Mouse (Mus musculus): Measurements from ENCODE around the gene Id1. TPM values are rescaled to one million over a fixed set of nuclear protein-coding genes. Genes with fewer than 3 reads are reported as not detected.

The Id1 gene
- polyA plus RNA-seq, 1 experiment = 633 TPM

DNA sequence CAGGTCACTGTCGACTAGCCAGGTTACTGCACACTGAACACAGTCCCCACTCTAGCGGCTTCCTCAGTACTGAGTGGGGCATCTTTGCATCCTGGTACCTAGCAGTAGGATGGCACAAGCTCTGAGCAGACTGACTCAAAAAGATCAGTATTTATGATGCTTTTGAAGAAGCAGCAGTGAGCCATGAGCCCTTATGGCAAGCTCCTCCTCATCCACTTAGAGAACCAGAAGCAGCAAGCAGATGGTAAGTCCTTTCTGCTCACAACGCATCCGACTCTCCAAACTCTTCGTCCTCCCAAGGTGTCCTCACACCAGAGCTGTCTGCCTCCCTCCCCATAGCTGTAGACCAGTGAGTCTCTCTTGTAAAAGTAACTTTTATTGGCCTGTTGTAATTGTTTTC, 47.2 kb downstream of the Id1 start:
- DNase-seq (ENCODE audit: low spot score) = no peak

DNA sequence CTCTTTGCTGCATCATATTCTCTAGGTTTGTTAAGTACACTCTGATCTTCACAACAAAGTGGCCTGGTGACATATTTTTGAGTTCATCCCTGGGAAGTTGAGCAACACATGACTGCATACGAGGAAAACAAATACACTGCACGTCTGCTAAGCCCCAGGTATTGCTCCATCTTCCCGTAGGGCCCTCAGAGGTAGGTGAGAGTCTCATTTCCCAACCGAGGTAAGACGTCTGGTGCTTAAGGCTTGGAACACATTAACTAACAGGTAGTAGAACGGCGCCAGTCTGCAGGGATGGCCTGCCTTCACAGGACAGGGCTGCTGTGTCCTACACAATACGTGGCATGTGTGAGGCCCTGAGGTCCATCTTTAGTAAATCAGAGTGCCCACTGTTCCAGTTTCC, 48.6 kb downstream of the Id1 start:
- no peak for DNase-seq (ENCODE audit: low spot score)

DNA sequence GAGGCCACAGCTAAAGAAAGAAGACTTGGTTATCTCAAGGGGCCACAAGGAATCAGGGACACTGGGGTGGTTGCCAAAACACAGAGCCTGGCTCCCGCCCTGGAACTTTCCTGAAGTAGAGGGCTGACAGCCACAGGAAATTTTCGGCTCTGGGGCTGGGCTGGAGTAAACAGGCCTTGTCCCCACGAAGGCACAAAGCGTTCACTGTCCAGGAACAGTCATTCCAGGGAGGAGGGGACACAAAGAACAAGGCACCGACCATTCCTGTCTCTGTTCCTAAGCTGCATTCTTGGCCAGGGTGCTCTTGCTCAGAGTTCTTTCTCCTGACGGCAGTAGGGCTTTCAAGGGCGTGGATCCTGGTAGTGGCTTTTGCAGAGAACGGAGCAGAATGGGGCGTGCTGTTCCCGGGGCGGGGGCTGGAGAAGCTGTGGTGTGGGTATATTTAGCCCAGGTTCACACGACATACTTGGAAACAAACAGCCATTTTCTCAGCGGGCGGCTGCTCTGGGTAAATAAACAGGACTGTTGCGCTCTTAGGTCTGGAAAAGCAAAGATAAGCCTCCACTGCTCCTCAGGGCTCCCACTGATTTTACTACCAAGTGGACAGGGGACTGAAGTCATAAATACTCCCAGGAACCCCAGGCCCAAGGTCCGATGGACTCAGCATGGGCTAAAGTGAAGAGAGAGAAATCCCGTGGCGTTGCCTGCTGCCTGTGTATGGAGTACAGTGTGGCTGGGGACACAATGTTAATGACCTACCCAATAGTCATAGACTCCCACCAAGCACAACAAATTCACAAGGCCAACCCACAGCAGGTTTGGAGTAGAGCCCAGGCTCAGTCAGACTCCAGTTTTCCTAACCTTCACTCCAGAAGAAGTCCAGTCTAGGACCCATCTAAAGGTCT, 49.6 kb downstream of the Id1 start:
- DNase-seq (ENCODE audit: low spot score) = no peak

Other genes with a start within 250 kb of the Id1 start
- not detected in 2 replicates for gene Defb22, start 246.1 kb upstream of the Id1 start, polyA plus RNA-seq (2012; rRNA removed)
- not detected in 2 replicates for gene Defb26, start 224.6 kb upstream of the Id1 start, polyA plus RNA-seq (2012; rRNA removed)
- not detected in 2 replicates for gene Defb28, start 218.0 kb upstream of the Id1 start, polyA plus RNA-seq (2012; rRNA removed)
- not detected in 2 replicates for gene Defb29, start 196.2 kb upstream of the Id1 start, polyA plus RNA-seq (2012; rRNA removed)
- gene Gm17416, start 166.9 kb upstream of the Id1 start, polyA plus RNA-seq (2012; rRNA removed) = not detected in 2 replicates
- not detected in 2 replicates for gene Defb21, start 163.5 kb upstream of the Id1 start, polyA plus RNA-seq (2012; rRNA removed)
- gene Defb19, start 155.9 kb upstream of the Id1 start, polyA plus RNA-seq (2012; rRNA removed) = not detected in 2 replicates
- gene Defb45, start 136.9 kb upstream of the Id1 start, polyA plus RNA-seq (2012; rRNA removed) = 0.21 TPM in 1 of 2 replicates, not detected in the other
- gene Defb36, start 131.9 kb upstream of the Id1 start, polyA plus RNA-seq (2012; rRNA removed) = not detected in 2 replicates
- 0.78 and 0.95 TPM in 2 replicates for gene Defb25, start 113.2 kb upstream of the Id1 start, polyA plus RNA-seq (2012; rRNA removed)
- gene Rem1, start 109.3 kb upstream of the Id1 start, polyA plus RNA-seq (2012; rRNA removed) = 9.4 and 11.7 TPM in 2 replicates
- 64.3 and 67.2 TPM in 2 replicates for gene H13, start 66.8 kb upstream of the Id1 start, polyA plus RNA-seq (2012; rRNA removed)
- 17.1 and 17.8 TPM in 2 replicates for gene Mcts2, start 49.2 kb upstream of the Id1 start, polyA plus RNA-seq (2012; rRNA removed)
- 9.6 and 10.0 TPM in 2 replicates for gene Cox4i2, start 17.9 kb downstream of the Id1 start, polyA plus RNA-seq (2012; rRNA removed)
- gene Bcl2l1, start 95.5 kb downstream of the Id1 start, polyA plus RNA-seq (2012; rRNA removed) = 76.7 and 88.6 TPM in 2 replicates
- gene Tpx2, start 111.7 kb downstream of the Id1 start, polyA plus RNA-seq (2012; rRNA removed) = 3.0 and 3.2 TPM in 2 replicates
- 0.34 and 0.63 TPM in 2 replicates for gene Mylk2, start 175.1 kb downstream of the Id1 start, polyA plus RNA-seq (2012; rRNA removed)
- gene Foxs1, start 197.0 kb downstream of the Id1 start, polyA plus RNA-seq (2012; rRNA removed) = 1.3 and 1.9 TPM in 2 replicates
- 0.13 and 0.61 TPM in 2 replicates for gene Dusp15, start 215.4 kb downstream of the Id1 start, polyA plus RNA-seq (2012; rRNA removed)
- gene Ttll9, start 226.2 kb downstream of the Id1 start, polyA plus RNA-seq (2012; rRNA removed) = 0.04 and 0.12 TPM in 2 replicates

Data from urinary bladder, adult 2 months (tissue).